Mouse (Mus musculus): ENCODE data around the gene Sod2.
A peak's percentile ranks its signal among the peaks of the same experiment; 100 is the strongest.
"Not testable (repeated sequence)": the region's sequence is repeated elsewhere in the genome, so short reads cannot be mapped to it uniquely, and the experiment has no call there.

Gene Sod2

GRCm38 (mm10) chr17:13009887-13010286 lies 3.2 kb downstream of the Sod2 start:
- no peak for DNase-seq (ENCODE audit: low spot score in 2 of 2)

GRCm38 (mm10) chr17:13013316-13013715 lies 6.7 kb downstream of the Sod2 start:
- DNase-seq (ENCODE audit: low spot score in 2 of 2), result no peak

- not testable (repeated sequence) for DNase-seq (ENCODE audit: low spot score in 2 of 2)
These were observed 30.1 kb downstream of the Sod2 start for GRCm38 (mm10) chr17:13036627-13037192.

- peak; percentile 52 to 58 for DNase-seq (ENCODE audit: low spot score in 2 of 2)
These were observed 37.4 kb downstream of the Sod2 start for GRCm38 (mm10) chr17:13043846-13044673.

- DNase-seq (ENCODE audit: low spot score in 2 of 2), result not testable (repeated sequence)
These were observed 45.6 kb downstream of the Sod2 start, which contains the start of gene Gpr31b for GRCm38 (mm10) chr17:13052124-13052813. Gpr31b (minus strand) TSS chr17:13052296.

DNA sequence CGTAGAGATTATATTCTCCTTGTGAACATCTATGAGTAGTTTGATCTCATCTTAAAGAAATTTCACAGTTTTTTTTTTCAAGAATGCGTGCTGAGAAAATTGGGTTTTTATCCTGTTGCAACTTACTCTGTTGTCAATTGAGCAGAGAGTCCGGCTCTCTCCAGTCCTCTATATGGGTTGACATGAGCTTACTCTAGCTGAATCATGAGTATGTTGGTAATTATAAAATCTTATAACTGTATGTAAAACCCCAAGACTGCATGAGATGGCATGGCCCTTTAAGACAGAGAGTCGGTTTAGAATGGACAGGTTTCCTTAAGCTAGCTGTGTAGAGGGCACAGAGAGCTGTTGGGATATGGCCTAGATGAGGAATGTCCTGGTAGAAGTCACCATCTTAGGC lies 54.2 kb downstream of the Sod2 start, which contains the start of gene Tcp10b:
Tcp10b (plus strand) TSS at position 301 of the 400 bp plus-strand sequence.
- DNase-seq (ENCODE audit: low spot score in 2 of 2), result not testable (repeated sequence)

- not testable (repeated sequence) for DNase-seq (ENCODE audit: low spot score in 2 of 2)
These were observed 56.2 kb downstream of the Sod2 start for GRCm38 (mm10) chr17:13062882-13063281.

- DNase-seq (ENCODE audit: low spot score in 2 of 2), result not testable (repeated sequence)
These were observed 61.3 kb downstream of the Sod2 start for GRCm38 (mm10) chr17:13067864-13068385.

GRCm38 (mm10) chr17:13069227-13069626 lies 62.6 kb downstream of the Sod2 start:
- DNase-seq (ENCODE audit: low spot score in 2 of 2), result not testable (repeated sequence)
